Mouse (Mus musculus) kidney, postnatal 0 days (tissue): ENCODE results near the gene Cog5. TPM values are rescaled to one million over a fixed set of nuclear protein-coding genes. Genes with fewer than 3 reads are reported as not detected.

Source experiments
- ATAC-seq: fragments of 200-750 bp; cut with Nextera tagmentation; replicated peaks from 2 replicates; pipeline ENCODE4 v1.8.0; 2017; ENCODE audit warnings: low read depth, moderate number of reproducible peaks, moderate TSS enrichment, moderate library complexity; ENCODE audit not compliant: low FRiP score
- DNase-seq: peaks from one replicate; pipeline ENCODE4 v3.0.0-alpha.2; 2016; ENCODE audit warnings: low spot score
- H3K27ac ChIP-seq: fragments of 300-500 bp; sonication (generic); 2 replicates; pipeline ENCODE4 v1.5.1; 2014; ENCODE audit warnings: mild to moderate bottlenecking
- H3K27me3 ChIP-seq: fragments of 300-500 bp; sonication (generic); 2 replicates; pipeline ENCODE4 v1.6.1; 2014; ENCODE audit warnings: low read length, mixed read lengths; ENCODE audit not compliant: insufficient read depth
- H3K36me3 ChIP-seq: fragments of 300-500 bp; sonication (generic); 2 replicates; pipeline ENCODE4 v1.6.1; 2014; ENCODE audit warnings: low read length, mixed read lengths; ENCODE audit not compliant: insufficient read depth
- H3K4me1 ChIP-seq: fragments of 300-500 bp; sonication (generic); replicated peaks from 2 replicates; pipeline ENCODE4 v1.6.1; 2014; ENCODE audit warnings: antibody characterized with exemption, low read length, mixed read lengths; ENCODE audit not compliant: insufficient read depth
- H3K4me2 ChIP-seq: fragments of 300-500 bp; sonication (generic); 2 replicates; pipeline ENCODE4 v1.6.1; 2014; ENCODE audit warnings: mild to moderate bottlenecking, low read length, moderate library complexity, mixed read lengths
- H3K4me3 ChIP-seq: fragments of 300-500 bp; sonication (generic); replicated peaks from 2 replicates; pipeline ENCODE4 v1.5.1; 2014; ENCODE audit warnings: low read depth, low read length
- H3K9ac ChIP-seq: fragments of 300-500 bp; sonication (generic); 2 replicates; pipeline ENCODE4 v1.6.1; 2014; ENCODE audit warnings: low read depth, low read length
- H3K9me3 ChIP-seq: fragments of 300-500 bp; sonication (generic); replicated peaks from 2 replicates; pipeline ENCODE4 v1.6.1; 2016; ENCODE audit warnings: low read length, inconsistent platforms, mixed read lengths
- CTCF ChIP-seq: IDR thresholded peaks from 2 replicates; pipeline ENCODE4 v1.5.1; 2016; ENCODE audit warnings: antibody characterized with exemption, low read depth, mild to moderate bottlenecking, moderate library complexity
- WGBS: fragments of 180-500 bp; shearing (Covaris S2); extraction: QIAGEN DNeasy Blood & Tissue Kit; methylation state at CpG from one replicate; pipeline ENCODE4 v1.1.7; 2014; 5-methylcytosine and 5-hydroxymethylcytosine counted together
- polyA plus RNA-seq: library from polyadenylated mRNA; unstranded; fragments of >200 nt; fragmentation: Nextera tagmentation; extraction: Ambion mirVana; gene quantifications from 2 replicates; pipeline ENCODE4 v1.2.1, GENCODE M21; 2015

Gene Cog5
- polyA plus RNA-seq, 1 experiment from 2014 or later: 22.9 TPM

DNA sequence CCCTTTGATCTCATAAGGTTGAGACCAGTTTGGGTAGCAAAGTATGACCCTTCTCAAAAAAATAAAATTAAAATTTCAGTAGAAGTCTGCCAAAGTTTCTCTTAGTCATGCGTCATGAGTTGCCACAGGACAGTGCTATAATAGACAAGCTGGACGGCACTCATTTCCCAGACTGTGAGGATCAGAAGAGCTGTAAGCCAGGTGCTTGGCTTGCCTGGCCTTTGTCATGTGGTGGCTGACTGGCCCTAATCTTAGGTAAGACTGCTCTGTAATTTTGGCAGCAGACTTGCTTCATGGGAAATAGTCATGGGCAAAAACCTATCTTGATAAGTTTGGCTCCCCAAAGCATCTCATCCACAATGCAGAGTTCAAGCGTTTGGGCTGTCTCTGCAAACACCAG, 191.4 kb downstream of the Cog5 start:
- Histone ChIP-seq H3K36me3 (0 out of 2 replicates have a peak, but pooled peaks cover 4% of the 10 kb centered on the region), H3K27ac (no peak overlapping the region), H3K4me3 (no peak overlapping the region), H3K4me1 (no peaks in the 10 kb centered on the region), H3K4me2 (no peak overlapping the region), H3K27me3 (no peaks in the 10 kb centered on the region), H3K9ac (no peak overlapping the region), H3K9me3 (no peaks in the 10 kb centered on the region)
- ATAC-seq: no peak
- no peak for TF ChIP-seq CTCF
- DNase-seq: no peak
- WGBS: 98% methylated on average over 3 of the region's 3 CpGs

DNA sequence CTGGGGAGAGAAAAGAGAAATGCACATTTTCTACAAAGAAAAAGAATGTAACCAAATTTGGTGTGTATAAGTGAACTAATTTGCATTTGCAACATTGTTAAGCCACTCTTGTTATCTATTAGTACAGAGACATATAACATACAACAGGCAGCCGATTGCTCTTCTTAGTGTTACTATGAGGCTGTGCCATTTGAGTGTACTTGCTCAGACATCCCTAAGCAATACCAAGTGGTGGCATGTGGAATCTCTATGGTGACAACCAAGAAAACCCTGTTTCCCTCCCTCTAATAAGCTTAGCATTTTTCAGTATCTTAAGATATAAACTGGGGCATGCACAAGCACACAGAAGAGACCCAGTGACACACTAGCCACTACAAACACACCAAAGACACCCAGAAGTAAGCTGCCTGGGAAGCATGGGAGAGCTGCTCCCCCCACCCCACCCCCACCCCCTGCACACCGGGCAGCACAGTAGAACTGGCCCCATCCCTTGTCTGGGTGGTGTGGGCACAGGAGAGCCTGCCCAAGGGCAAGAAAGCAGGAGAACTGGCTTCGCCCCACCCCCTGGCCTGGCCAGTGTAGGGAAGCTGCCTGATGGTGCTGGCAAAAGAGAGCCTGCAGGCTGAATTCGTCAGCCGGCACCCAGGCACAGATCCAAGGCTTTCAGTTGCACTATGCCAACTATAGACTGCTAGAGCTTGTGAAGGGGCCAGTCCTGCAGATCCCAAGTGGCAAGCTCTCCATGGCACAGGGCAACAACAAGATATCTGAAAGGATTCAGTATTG, 194.2 kb downstream of the Cog5 start:
- no peak for TF ChIP-seq CTCF
- Histone ChIP-seq H3K9me3 (no peaks in the 10 kb centered on the region), H3K27me3 (no peaks in the 10 kb centered on the region), H3K9ac (no peak overlapping the region), H3K4me3 (no peak overlapping the region), H3K27ac (no peak overlapping the region), H3K4me2 (no peak overlapping the region), H3K36me3 (no peaks in the 10 kb centered on the region), H3K4me1 (no peaks in the 10 kb centered on the region)
- ATAC-seq (no peak), DNase-seq (no peak)
- WGBS: 81% methylated on average over 5 of the region's 5 CpGs

DNA sequence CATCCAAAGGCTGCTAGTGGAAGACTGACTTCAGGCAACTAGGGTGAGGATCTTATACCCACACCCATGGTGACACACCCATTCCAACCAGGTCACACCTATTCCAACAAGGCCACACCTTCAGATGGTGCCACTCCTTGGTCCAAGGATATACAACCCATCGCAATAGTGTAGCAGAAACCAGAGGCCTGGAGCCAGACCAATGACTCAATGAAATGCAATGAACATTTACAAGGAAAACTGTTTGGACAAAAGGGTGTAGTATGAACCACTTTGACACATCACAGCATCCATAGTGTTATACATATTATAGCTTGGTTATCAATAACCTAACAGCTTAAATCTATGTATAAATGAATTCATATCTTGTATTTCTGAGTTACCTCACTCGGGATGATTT, 194.9 kb downstream of the Cog5 start:
- Histone ChIP-seq H3K27ac (no peak overlapping the region), H3K9me3 (no peaks in the 10 kb centered on the region), H3K36me3 (no peaks in the 10 kb centered on the region), H3K4me1 (no peaks in the 10 kb centered on the region), H3K27me3 (no peaks in the 10 kb centered on the region), H3K4me3 (no peak overlapping the region), H3K9ac (no peak overlapping the region), H3K4me2 (no peak overlapping the region)
- 95% methylated on average over 2 of the region's 2 CpGs for WGBS
- ATAC-seq: no peak
- no peak for TF ChIP-seq CTCF
- no peak for DNase-seq

DNA sequence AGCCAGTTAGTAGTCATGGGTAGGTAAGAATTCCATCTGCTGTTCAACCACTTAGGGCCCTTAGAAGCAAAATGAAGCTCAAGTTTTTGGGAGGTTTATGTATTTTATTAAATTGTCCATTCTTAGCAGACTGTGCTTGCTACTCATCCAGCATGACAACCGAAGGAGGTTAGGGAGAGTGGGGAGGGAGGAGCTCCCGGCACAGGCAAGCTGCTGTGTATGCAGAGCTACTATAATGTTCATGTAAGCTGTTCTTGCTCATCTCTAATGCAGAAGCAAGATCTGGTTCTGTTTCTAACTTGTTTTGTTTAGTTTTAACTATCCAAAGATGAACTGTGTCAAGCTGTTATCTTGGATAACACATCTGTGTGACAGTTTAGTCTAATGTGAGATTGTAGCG, 199.4 kb downstream of the Cog5 start:
- H3K4me1 ChIP-seq: no peaks in the 10 kb centered on the region
- H3K9ac ChIP-seq: no peak overlapping the region
- no peak overlapping the region for H3K27ac ChIP-seq
- no peaks in the 10 kb centered on the region for H3K27me3 ChIP-seq
- H3K36me3 ChIP-seq: no peaks in the 10 kb centered on the region
- H3K4me2 ChIP-seq: no peak overlapping the region
- no peak overlapping the region for H3K4me3 ChIP-seq
- TF ChIP-seq CTCF: no peak
- no peak for ATAC-seq
- WGBS: 64% methylated on average over 3 of the region's 3 CpGs
- no peaks in the 10 kb centered on the region for H3K9me3 ChIP-seq
- no peak for DNase-seq

DNA sequence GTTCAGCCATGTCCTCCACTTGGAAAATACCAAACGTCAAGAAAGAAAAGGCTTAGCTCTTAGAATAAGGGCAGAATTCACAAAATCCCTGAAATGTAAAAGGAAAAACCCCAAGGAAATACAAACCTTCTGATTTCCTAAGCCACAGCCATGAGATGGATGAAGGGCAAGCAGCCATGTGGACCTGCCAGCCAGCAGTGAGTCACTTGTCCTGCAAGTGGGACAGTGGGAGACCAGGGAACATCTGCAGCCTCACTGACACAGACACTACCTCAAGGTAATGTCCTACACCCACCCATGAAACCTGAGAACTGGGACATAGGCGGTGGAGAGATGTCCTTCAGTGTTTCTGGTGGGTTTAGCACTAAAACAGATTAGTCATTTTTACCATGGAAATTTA, 200.1 kb downstream of the Cog5 start:
- Histone ChIP-seq H3K27me3 (no peaks in the 10 kb centered on the region), H3K4me2 (no peak overlapping the region), H3K9me3 (no peaks in the 10 kb centered on the region), H3K4me3 (no peak overlapping the region), H3K4me1 (no peaks in the 10 kb centered on the region), H3K9ac (no peak overlapping the region), H3K27ac (no peak overlapping the region), H3K36me3 (no peaks in the 10 kb centered on the region)
- no peak for ATAC-seq
- DNase-seq: no peak
- no peak for TF ChIP-seq CTCF
- WGBS: 63% methylated on average over 2 of the region's 2 CpGs

DNA sequence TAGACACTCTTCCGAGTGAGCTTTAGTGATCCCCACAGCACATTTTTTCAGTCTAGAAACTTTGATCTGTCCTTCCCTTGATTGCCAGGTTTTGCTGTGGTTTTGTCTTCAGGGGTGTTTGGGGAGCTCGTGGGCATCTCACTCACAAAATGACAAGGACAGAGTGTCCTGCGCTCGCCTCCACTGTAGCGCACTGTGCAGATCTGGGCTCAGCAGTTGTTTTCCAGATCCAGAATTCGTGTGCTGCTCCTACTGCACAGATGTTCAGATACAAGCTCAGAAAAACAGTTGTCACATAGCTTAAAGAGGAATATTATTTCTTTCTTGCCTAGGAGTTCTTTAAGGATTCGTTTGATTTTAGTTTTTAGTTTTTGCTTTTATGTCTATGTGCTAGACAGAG, 203.1 kb downstream of the Cog5 start:
- DNase-seq (no peak), ATAC-seq (no peak)
- H3K27me3 ChIP-seq: no peaks in the 10 kb centered on the region
- H3K4me2 ChIP-seq: no peak overlapping the region
- H3K4me1 ChIP-seq: no peaks in the 10 kb centered on the region
- H3K9ac ChIP-seq: no peak overlapping the region
- no peaks in the 10 kb centered on the region for H3K36me3 ChIP-seq
- TF ChIP-seq CTCF: no peak
- no peak overlapping the region for H3K27ac ChIP-seq
- 89% methylated on average over 7 of the region's 7 CpGs for WGBS
- no peak overlapping the region for H3K4me3 ChIP-seq
- H3K9me3 ChIP-seq: no peaks in the 10 kb centered on the region
